Mouse (Mus musculus) lung, postnatal 0 days (tissue): ENCODE measurements around the gene Zbtb8os. TPM values are rescaled to one million over a fixed set of nuclear protein-coding genes. Genes with fewer than 3 reads are reported as not detected.

Source experiments
- ATAC-seq: fragments of 200-750 bp; cut with Nextera tagmentation; 2 replicates; pipeline ENCODE4 v1.8.0; 2017; ENCODE audit warnings: moderate library complexity
- DNase-seq: peaks from one replicate; pipeline ENCODE4 v3.0.0-alpha.2; 2016; ENCODE audit warnings: low spot score
- H3K27ac ChIP-seq: fragments of 300-500 bp; sonication (generic); 2 replicates; pipeline ENCODE4 v1.5.1; 2014; ENCODE audit warnings: antibody characterized with exemption, mild to moderate bottlenecking, low read length, mixed read lengths
- H3K27me3 ChIP-seq: fragments of 300-500 bp; sonication (generic); replicated peaks from 2 replicates; pipeline ENCODE4 v1.6.1; 2014; ENCODE audit warnings: low read length, mixed read lengths; ENCODE audit not compliant: insufficient read depth
- H3K36me3 ChIP-seq: fragments of 300-500 bp; sonication (generic); 2 replicates; pipeline ENCODE4 v1.6.1; 2014; ENCODE audit warnings: low read length, mixed read lengths; ENCODE audit not compliant: insufficient read depth
- H3K4me1 ChIP-seq: fragments of 300-500 bp; sonication (generic); 2 replicates; pipeline ENCODE4 v1.6.1; 2014; ENCODE audit warnings: antibody characterized with exemption, low read depth, low read length, mixed read lengths; ENCODE audit not compliant: insufficient read depth
- H3K4me2 ChIP-seq: fragments of 300-500 bp; sonication (generic); replicated peaks from 2 replicates; pipeline ENCODE4 v1.6.1; 2014; ENCODE audit warnings: low read depth, mild to moderate bottlenecking, low read length, moderate library complexity, mixed read lengths
- H3K4me3 ChIP-seq: fragments of 300-500 bp; sonication (generic); 2 replicates; pipeline ENCODE4 v1.5.1; 2014; ENCODE audit warnings: low read depth, low read length
- H3K9ac ChIP-seq: fragments of 300-500 bp; sonication (generic); replicated peaks from 2 replicates; pipeline ENCODE4 v1.6.1; 2014; ENCODE audit warnings: low read depth, mild to moderate bottlenecking
- H3K9me3 ChIP-seq: fragments of 300-500 bp; sonication (generic); 2 replicates; pipeline ENCODE4 v1.6.1; 2016; ENCODE audit warnings: low read length, mixed read lengths
- CTCF ChIP-seq: IDR thresholded peaks from 2 replicates; pipeline ENCODE4 v1.5.1; 2016; ENCODE audit warnings: antibody characterized with exemption, mild to moderate bottlenecking
- EP300 ChIP-seq: IDR thresholded peaks from 2 replicates; pipeline ENCODE4 v1.6.1; 2016; ENCODE audit warnings: antibody characterized with exemption, mild to moderate bottlenecking, control low read depth
- WGBS: fragments of 180-500 bp; shearing (Covaris S2); extraction: QIAGEN DNeasy Blood & Tissue Kit; methylation state at CpG from one replicate; pipeline ENCODE4 v1.1.7; 2014; 5-methylcytosine and 5-hydroxymethylcytosine counted together
- polyA plus RNA-seq: library from polyadenylated mRNA; unstranded; fragments of >200 nt; fragmentation: Nextera tagmentation; extraction: Ambion mirVana; gene quantifications from 2 replicates; pipeline ENCODE4 v1.2.1, GENCODE M21; 2015

Gene Zbtb8os
- polyA plus RNA-seq, 1 experiment from 2014 or later = 36.5 TPM

GRCm38 (mm10) chr4:129364379-129364778 lies 28.9 kb downstream of the Zbtb8os start:
- Histone ChIP-seq H3K9ac (no peak overlapping the region), H3K27me3 (no peaks in the 10 kb centered on the region), H3K4me3 (no peak overlapping the region), H3K9me3 (no peaks in the 10 kb centered on the region), H3K27ac (no peak overlapping the region), H3K4me2 (no peak overlapping the region), H3K36me3 (0 out of 2 replicates have a peak, but pooled peaks cover 7% of the 10 kb centered on the region), H3K4me1 (no peaks in the 10 kb centered on the region)
- 83% methylated on average over 3 of the region's 3 CpGs for WGBS
- ATAC-seq (no peak), DNase-seq (no peak)
- TF ChIP-seq CTCF = no peak
- TF ChIP-seq EP300 = no peak

GRCm38 (mm10) chr4:129365224-129365623 lies 29.7 kb downstream of the Zbtb8os start:
- Histone ChIP-seq H3K27ac (no peak overlapping the region), H3K4me1 (no peaks in the 10 kb centered on the region), H3K27me3 (no peaks in the 10 kb centered on the region), H3K36me3 (0 out of 2 replicates have a peak, but pooled peaks cover under 1% of the 10 kb centered on the region), H3K4me2 (no peak overlapping the region), H3K9me3 (no peaks in the 10 kb centered on the region), H3K9ac (no peak overlapping the region), H3K4me3 (no peak overlapping the region)
- no peak for DNase-seq
- TF ChIP-seq EP300 (no peak), CTCF (no peak)
- ATAC-seq = no peak
- 75% methylated on average over 5 of the region's 5 CpGs for WGBS

- Histone ChIP-seq H3K27ac (no peak overlapping the region), H3K36me3 (no peaks in the 10 kb centered on the region), H3K9me3 (no peaks in the 10 kb centered on the region), H3K4me3 (no peak overlapping the region), H3K4me1 (peaks cover 4% of the 10 kb centered on the region; the same call in 1 of the 2 replicates), H3K9ac (no peak overlapping the region), H3K27me3 (no peaks in the 10 kb centered on the region), H3K4me2 (no peak overlapping the region)
- DNase-seq (no peak), ATAC-seq (no peak)
- 91% methylated on average over 3 of the region's 3 CpGs for WGBS
- TF ChIP-seq CTCF = peak; percentile 40
- no peak for TF ChIP-seq EP300
Observed at GRCm38 (mm10) chr4:129371391-129371790, 35.9 kb downstream of the Zbtb8os start.

- Histone ChIP-seq H3K27me3 (no peaks in the 10 kb centered on the region), H3K9ac (no peak overlapping the region), H3K36me3 (no peaks in the 10 kb centered on the region), H3K4me3 (no peak overlapping the region), H3K9me3 (no peaks in the 10 kb centered on the region), H3K27ac (no peak overlapping the region), H3K4me1 (peaks cover 4% of the 10 kb centered on the region; the same call in 1 of the 2 replicates), H3K4me2 (no peak overlapping the region)
- DNase-seq = peak; percentile 35
- no peak for ATAC-seq
- TF ChIP-seq CTCF (no peak), EP300 (no peak)
- WGBS = 44% methylated on average over 8 of the region's 8 CpGs
Observed at GRCm38 (mm10) chr4:129373202-129373976, 37.9 kb downstream of the Zbtb8os start.

GRCm38 (mm10) chr4:129374219-129374755 lies 38.8 kb downstream of the Zbtb8os start:
- H3K36me3 ChIP-seq = no peaks in the 10 kb centered on the region
- WGBS = 43% methylated on average over 11 of the region's 11 CpGs

GRCm38 (mm10) chr4:129375000-129375399 lies 39.5 kb downstream of the Zbtb8os start:
- no peak for TF ChIP-seq EP300
- Histone ChIP-seq H3K27me3 (no peaks in the 10 kb centered on the region), H3K4me1 (peaks cover 4% of the 10 kb centered on the region; the same call in 1 of the 2 replicates), H3K9me3 (no peaks in the 10 kb centered on the region), H3K36me3 (no peaks in the 10 kb centered on the region), H3K4me2 (no peak overlapping the region), H3K4me3 (no peak overlapping the region), H3K27ac (no peak overlapping the region), H3K9ac (no peak overlapping the region)
- no peak for ATAC-seq
- whole genome bisulfite sequencing = 60% methylated on average over 6 of the region's 6 CpGs
- no peak for DNase-seq

More at GRCm38 (mm10) chr4:129374219-129374755, 38.8 kb downstream of the Zbtb8os start:
- Histone ChIP-seq H3K27ac (0 out of 2 replicates have a peak overlapping the region, but pooled peaks have one; percentile 14), H3K27me3 (no peaks in the 10 kb centered on the region), H3K4me1 (peaks cover 4% of the 10 kb centered on the region; the same call in 1 of the 2 replicates), H3K4me3 (no peak overlapping the region), H3K9ac (no peak overlapping the region), H3K4me2 (no peak overlapping the region), H3K9me3 (no peaks in the 10 kb centered on the region)
- no peak for ATAC-seq
- DNase-seq = peak; percentile 16
- no peak for TF ChIP-seq EP300
